Mouse (Mus musculus): ENCODE data around the gene Ptprg. TPM values are rescaled to one million over a fixed set of nuclear protein-coding genes. Genes with fewer than 3 reads are reported as not detected.
A peak's percentile ranks its signal among the peaks of the same experiment; 100 is the strongest.

Gene Ptprg
- polyA plus RNA-seq, 1 experiment from 2014 or later, result 15.2 TPM

DNA sequence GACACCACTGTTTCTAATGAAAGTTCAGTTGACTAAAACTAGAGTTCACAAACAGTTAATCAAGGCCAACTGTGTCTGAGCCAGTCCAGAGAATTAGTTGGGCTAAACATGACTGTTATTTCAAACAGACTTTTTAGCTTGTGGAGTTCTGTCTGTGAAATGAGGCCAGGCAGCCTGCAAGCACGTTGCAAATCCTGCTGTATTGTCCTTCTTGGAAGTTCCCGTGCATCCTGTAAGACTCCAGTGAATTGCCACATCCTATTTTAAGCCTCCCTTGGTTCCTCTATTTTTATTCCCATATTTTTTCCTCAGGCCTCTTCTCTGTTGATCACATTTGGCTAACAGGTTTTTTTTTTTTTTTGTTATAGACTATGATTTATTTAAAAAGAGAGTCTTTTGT is 652.8 kb downstream of the Ptprg start:
- no peak for ATAC-seq (replicated peaks; ENCODE audit: insufficient number of reproducible peaks, low FRiP score, low TSS enrichment)
- Histone ChIP-seq H3K27ac (ENCODE audit: low read depth, low read length) (no peak overlapping the region), H3K9ac (ENCODE audit: low read depth, low read length) (no peak overlapping the region), H3K4me2 (no peak overlapping the region), H3K36me3 (ENCODE audit: control insufficient read depth, insufficient read depth, low read length) (no peaks in the 10 kb centered on the region), H3K4me1 (ENCODE audit: control insufficient read depth, insufficient read depth, low read length) (no peaks in the 10 kb centered on the region), H3K4me3 (ENCODE audit: low read depth, low read length) (no peak overlapping the region), H3K9me3 (replicated peaks; ENCODE audit: control insufficient read depth, low read length) (no peaks in the 10 kb centered on the region), H3K27me3 (ENCODE audit: control insufficient read depth, insufficient read depth, low read length) (no peaks in the 10 kb centered on the region)
- WGBS (ENCODE audit: insufficient replicate concordance), result 56% methylated on average over 2 of the region's 2 CpGs

DNA sequence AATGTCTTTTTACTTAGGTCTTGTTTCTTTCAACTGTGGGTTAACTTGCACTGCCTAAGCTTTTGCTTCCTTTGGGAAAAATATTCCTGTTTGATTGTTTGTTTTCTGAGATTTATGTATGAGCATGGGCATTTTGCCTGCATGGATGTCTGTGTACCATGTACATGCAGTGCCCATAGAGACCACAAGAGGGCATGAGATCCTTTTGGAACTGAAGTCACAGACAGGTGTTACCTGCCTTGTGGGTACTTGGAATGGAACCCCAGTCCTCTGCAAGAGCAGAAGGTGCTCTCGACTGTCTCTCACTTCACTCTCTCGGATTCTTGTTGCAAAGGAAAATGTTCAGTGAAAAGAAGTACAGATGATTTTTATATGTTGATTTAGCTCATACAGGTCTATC is 655.2 kb downstream of the Ptprg start:
- ATAC-seq (replicated peaks; ENCODE audit: insufficient number of reproducible peaks, low FRiP score, low TSS enrichment), result no peak

DNA sequence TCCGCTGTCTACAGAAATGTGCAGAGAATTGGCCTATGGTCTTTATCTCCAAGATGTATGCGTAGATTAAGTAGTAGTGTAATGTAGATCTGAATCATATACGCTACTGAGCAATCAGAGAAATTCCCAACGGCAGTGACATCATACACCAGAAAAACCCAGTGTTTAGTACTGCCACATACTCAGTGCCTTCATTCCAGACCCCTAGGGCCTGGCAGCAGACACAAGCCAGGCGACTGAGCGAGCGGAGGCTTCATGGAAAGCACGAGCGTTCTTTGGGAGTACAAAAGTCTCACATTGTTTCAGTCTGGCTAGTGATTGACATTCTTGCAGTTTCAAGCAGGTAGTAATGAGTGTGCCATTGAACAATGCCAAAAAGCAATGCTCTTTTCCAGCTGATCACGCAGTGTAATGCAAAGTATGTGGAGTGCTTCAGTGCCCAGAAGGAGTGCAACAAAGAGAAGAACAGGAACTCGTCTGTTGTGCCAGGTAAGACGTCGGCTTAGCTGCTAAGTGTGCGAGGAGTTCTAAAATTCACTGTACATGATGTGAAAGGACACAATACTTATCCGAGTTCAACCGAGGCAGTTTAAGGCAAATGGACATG is 665.3 kb downstream of the Ptprg start:
- no peak overlapping the region for H3K4me3 ChIP-seq (ENCODE audit: low read depth, low read length)
- no peaks in the 10 kb centered on the region for H3K4me1 ChIP-seq (ENCODE audit: control insufficient read depth, insufficient read depth, low read length)
- WGBS (ENCODE audit: insufficient replicate concordance), result 81% methylated on average over 16 of the region's 16 CpGs
- no peak overlapping the region for H3K9ac ChIP-seq (ENCODE audit: low read depth, low read length)
- ATAC-seq (replicated peaks; ENCODE audit: insufficient number of reproducible peaks, low FRiP score, low TSS enrichment), result no peak
- no peak overlapping the region for H3K27ac ChIP-seq (ENCODE audit: low read depth, low read length)
- H3K4me2 ChIP-seq, result no peak overlapping the region
- no peaks in the 10 kb centered on the region for H3K27me3 ChIP-seq (ENCODE audit: control insufficient read depth, insufficient read depth, low read length)
- H3K9me3 ChIP-seq (replicated peaks; ENCODE audit: control insufficient read depth, low read length), result no peaks in the 10 kb centered on the region
- H3K36me3 ChIP-seq (ENCODE audit: control insufficient read depth, insufficient read depth, low read length), result peaks cover 4% of the 10 kb centered on the region; the same call in 1 of the 2 replicates

More for the DNA sequence above, 655.2 kb downstream of the Ptprg start:
- H3K27me3 ChIP-seq (ENCODE audit: control insufficient read depth, insufficient read depth, low read length), result no peaks in the 10 kb centered on the region
- 80% methylated on average over 2 of the region's 2 CpGs for WGBS (ENCODE audit: insufficient replicate concordance)
- no peak overlapping the region for H3K9ac ChIP-seq (ENCODE audit: low read depth, low read length)
- no peak overlapping the region for H3K27ac ChIP-seq (ENCODE audit: low read depth, low read length)
- no peaks in the 10 kb centered on the region for H3K36me3 ChIP-seq (ENCODE audit: control insufficient read depth, insufficient read depth, low read length)
- H3K4me3 ChIP-seq (ENCODE audit: low read depth, low read length), result no peak overlapping the region
- no peak overlapping the region for H3K4me2 ChIP-seq
- H3K4me1 ChIP-seq (ENCODE audit: control insufficient read depth, insufficient read depth, low read length), result no peaks in the 10 kb centered on the region
- H3K9me3 ChIP-seq (replicated peaks; ENCODE audit: control insufficient read depth, low read length), result no peaks in the 10 kb centered on the region

DNA sequence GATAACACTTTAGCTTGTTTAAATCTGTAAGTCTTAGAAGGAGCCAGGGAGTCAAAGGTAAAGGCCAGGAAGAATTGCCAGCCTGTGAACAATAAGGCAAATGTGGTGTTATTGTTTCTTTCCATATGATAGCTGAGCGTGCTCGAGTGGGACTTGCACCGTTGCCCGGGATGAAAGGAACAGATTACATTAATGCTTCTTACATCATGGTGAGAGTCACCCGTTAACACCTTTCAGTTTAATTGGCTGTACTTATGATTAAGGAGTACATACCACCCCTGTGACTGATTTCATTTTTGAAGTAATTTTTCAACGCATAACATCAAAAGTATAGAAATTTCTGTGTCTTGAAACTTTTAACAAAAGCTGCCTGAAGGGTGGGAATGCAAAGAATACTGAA is 666.5 kb downstream of the Ptprg start:
- H3K9ac ChIP-seq (ENCODE audit: low read depth, low read length), result no peak overlapping the region
- H3K4me3 ChIP-seq (ENCODE audit: low read depth, low read length), result no peak overlapping the region
- no peak for ATAC-seq (replicated peaks; ENCODE audit: insufficient number of reproducible peaks, low FRiP score, low TSS enrichment)
- 67% methylated on average over 6 of the region's 6 CpGs for WGBS (ENCODE audit: insufficient replicate concordance)
- no peaks in the 10 kb centered on the region for H3K4me1 ChIP-seq (ENCODE audit: control insufficient read depth, insufficient read depth, low read length)
- H3K27ac ChIP-seq (ENCODE audit: low read depth, low read length), result no peak overlapping the region
- H3K9me3 ChIP-seq (replicated peaks; ENCODE audit: control insufficient read depth, low read length), result no peaks in the 10 kb centered on the region
- no peaks in the 10 kb centered on the region for H3K27me3 ChIP-seq (ENCODE audit: control insufficient read depth, insufficient read depth, low read length)
- peaks cover 4% of the 10 kb centered on the region; the same call in 1 of the 2 replicates for H3K36me3 ChIP-seq (ENCODE audit: control insufficient read depth, insufficient read depth, low read length)
- no peak overlapping the region for H3K4me2 ChIP-seq

DNA sequence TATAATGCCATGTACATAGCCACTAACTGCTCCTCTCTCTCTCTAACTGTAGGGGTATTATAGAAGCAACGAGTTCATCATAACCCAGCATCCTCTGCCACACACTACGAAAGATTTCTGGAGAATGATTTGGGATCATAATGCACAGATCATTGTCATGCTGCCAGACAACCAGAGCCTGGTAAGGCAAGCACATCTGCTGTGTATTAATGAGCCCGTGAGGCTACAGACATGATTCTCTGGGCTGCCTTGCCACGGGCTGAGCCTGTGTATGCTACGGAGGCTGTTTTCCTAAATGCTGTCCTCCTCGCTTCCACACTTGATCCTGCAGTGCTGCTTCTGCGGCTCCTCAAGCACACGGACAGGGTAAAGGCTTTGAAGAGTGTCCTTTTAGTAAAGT is 667.2 kb downstream of the Ptprg start:
- no peak overlapping the region for H3K4me2 ChIP-seq
- no peak overlapping the region for H3K9ac ChIP-seq (ENCODE audit: low read depth, low read length)
- ATAC-seq (replicated peaks; ENCODE audit: insufficient number of reproducible peaks, low FRiP score, low TSS enrichment), result no peak
- no peaks in the 10 kb centered on the region for H3K9me3 ChIP-seq (replicated peaks; ENCODE audit: control insufficient read depth, low read length)
- no peak overlapping the region for H3K4me3 ChIP-seq (ENCODE audit: low read depth, low read length)
- peaks cover 4% of the 10 kb centered on the region; the same call in 1 of the 2 replicates for H3K36me3 ChIP-seq (ENCODE audit: control insufficient read depth, insufficient read depth, low read length)
- no peaks in the 10 kb centered on the region for H3K27me3 ChIP-seq (ENCODE audit: control insufficient read depth, insufficient read depth, low read length)
- WGBS (ENCODE audit: insufficient replicate concordance), result 85% methylated on average over 8 of the region's 8 CpGs
- no peaks in the 10 kb centered on the region for H3K4me1 ChIP-seq (ENCODE audit: control insufficient read depth, insufficient read depth, low read length)
- H3K27ac ChIP-seq (ENCODE audit: low read depth, low read length), result no peak overlapping the region

DNA sequence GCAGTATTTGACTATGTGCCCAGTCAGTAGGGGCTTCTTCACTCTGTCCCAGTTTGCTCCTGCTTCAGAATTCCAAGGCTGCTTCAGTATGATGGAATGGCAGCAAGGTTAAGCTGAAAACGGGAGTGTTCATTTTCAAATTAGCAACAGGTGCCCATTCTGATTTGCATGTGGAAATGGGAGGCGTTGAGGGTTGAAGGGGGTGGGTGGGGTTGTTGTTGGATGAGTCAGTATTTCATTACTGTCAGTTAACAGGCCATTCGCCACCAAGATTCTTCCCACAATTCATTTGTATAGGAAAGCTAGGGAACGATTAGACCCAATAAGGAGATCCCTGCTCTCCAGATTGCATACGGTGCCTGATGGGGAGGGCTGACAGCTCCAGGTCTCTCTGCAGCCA is 668.2 kb downstream of the Ptprg start:
- 78% methylated on average over 5 of the region's 5 CpGs for WGBS (ENCODE audit: insufficient replicate concordance)
- H3K36me3 ChIP-seq (ENCODE audit: control insufficient read depth, insufficient read depth, low read length), result peaks cover 4% of the 10 kb centered on the region; the same call in 1 of the 2 replicates
- H3K4me3 ChIP-seq (ENCODE audit: low read depth, low read length), result no peak overlapping the region
- no peak overlapping the region for H3K9ac ChIP-seq (ENCODE audit: low read depth, low read length)
- ATAC-seq (replicated peaks; ENCODE audit: insufficient number of reproducible peaks, low FRiP score, low TSS enrichment), result no peak
- H3K27me3 ChIP-seq (ENCODE audit: control insufficient read depth, insufficient read depth, low read length), result no peaks in the 10 kb centered on the region
- H3K4me2 ChIP-seq, result no peak overlapping the region
- no peaks in the 10 kb centered on the region for H3K4me1 ChIP-seq (ENCODE audit: control insufficient read depth, insufficient read depth, low read length)
- H3K27ac ChIP-seq (ENCODE audit: low read depth, low read length), result no peak overlapping the region
- no peaks in the 10 kb centered on the region for H3K9me3 ChIP-seq (replicated peaks; ENCODE audit: control insufficient read depth, low read length)

DNA sequence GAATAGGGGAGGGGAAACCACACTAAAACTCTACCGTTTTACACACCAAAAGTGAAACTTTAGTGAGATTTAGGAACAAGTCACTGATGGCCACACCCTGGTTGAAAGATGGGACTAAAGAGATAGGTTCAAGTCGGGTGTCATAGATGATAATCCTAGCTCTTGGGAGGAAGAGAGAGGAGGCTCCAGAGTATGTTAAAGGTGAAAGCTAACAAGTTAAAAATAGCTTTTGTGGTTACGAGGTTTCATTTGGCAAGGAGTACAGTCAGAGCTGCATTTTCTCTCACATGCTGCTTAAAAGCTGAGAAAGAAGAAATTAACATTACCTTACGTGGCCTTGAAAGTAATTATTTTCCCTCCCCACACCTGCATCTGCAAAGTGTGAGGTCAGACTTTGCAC is 690.4 kb downstream of the Ptprg start:
- Histone ChIP-seq H3K27ac (ENCODE audit: low read depth, low read length) (no peak overlapping the region), H3K27me3 (ENCODE audit: control insufficient read depth, insufficient read depth, low read length) (no peaks in the 10 kb centered on the region), H3K9ac (ENCODE audit: low read depth, low read length) (no peak overlapping the region), H3K4me1 (ENCODE audit: control insufficient read depth, insufficient read depth, low read length) (no peaks in the 10 kb centered on the region), H3K4me3 (ENCODE audit: low read depth, low read length) (no peak overlapping the region), H3K4me2 (no peak overlapping the region), H3K36me3 (ENCODE audit: control insufficient read depth, insufficient read depth, low read length) (no peaks in the 10 kb centered on the region), H3K9me3 (replicated peaks; ENCODE audit: control insufficient read depth, low read length) (no peaks in the 10 kb centered on the region)
- ATAC-seq (replicated peaks; ENCODE audit: insufficient number of reproducible peaks, low FRiP score, low TSS enrichment), result no peak
- 60% methylated on average over 4 of the region's 4 CpGs for WGBS (ENCODE audit: insufficient replicate concordance)

DNA sequence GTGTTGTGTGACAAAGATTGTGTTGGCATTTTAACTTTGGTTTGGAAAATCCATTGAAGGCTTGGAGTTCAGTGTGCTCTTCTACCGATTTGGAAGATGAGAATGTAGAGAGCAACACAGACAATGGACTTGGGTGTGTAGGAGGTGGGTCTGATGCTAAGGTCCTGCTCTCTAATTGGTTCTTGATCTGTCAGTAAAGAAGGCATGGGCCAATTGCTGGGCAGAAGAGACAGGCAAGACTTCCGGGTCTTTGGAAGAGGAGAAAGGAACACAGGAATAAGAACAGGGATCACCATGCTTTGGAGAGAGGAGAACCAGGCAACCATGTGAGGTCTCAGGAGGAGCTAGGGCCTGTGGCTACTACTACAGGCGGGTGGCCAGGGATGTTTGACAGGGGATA is 722.7 kb downstream of the Ptprg start:
- H3K36me3 ChIP-seq (ENCODE audit: control insufficient read depth, insufficient read depth, low read length), result no peaks in the 10 kb centered on the region
- H3K9me3 ChIP-seq (replicated peaks; ENCODE audit: control insufficient read depth, low read length), result no peaks in the 10 kb centered on the region
- WGBS (ENCODE audit: insufficient replicate concordance), result 61% methylated on average over 3 of the region's 3 CpGs
- no peaks in the 10 kb centered on the region for H3K4me1 ChIP-seq (ENCODE audit: control insufficient read depth, insufficient read depth, low read length)
- H3K27me3 ChIP-seq (ENCODE audit: control insufficient read depth, insufficient read depth, low read length), result no peaks in the 10 kb centered on the region; the same call in 1 of the 2 replicates
- no peak overlapping the region for H3K4me2 ChIP-seq
- H3K9ac ChIP-seq (ENCODE audit: low read depth, low read length), result no peak overlapping the region
- no peak overlapping the region for H3K4me3 ChIP-seq (ENCODE audit: low read depth, low read length)
- ATAC-seq (replicated peaks; ENCODE audit: insufficient number of reproducible peaks, low FRiP score, low TSS enrichment), result no peak
- no peak overlapping the region for H3K27ac ChIP-seq (ENCODE audit: low read depth, low read length)

DNA sequence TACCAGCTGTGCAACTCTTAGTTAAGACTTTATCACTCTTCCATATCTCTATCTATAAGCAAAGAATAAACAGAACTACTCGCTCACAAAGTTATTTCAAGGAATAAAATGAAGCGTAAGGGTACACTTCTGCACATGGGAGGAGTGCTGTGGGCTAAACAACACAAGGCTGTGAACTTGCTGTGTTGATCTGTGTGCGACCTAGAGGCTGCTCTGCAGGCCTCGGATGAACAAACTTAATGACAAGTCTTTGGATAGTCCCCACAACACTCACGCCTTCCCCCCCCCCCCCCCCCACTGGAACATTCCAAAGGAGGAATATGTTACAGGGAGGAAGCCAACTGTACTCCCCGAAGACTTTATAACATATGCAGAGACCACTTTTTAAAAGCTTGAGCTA is 730.3 kb downstream of the Ptprg start, which contains the start of gene Gm49355:
Gene Gm49355, plus strand, starts transcription at position 336 of the 400 bp plus-strand sequence.
- no peak for ATAC-seq (replicated peaks; ENCODE audit: insufficient number of reproducible peaks, low FRiP score, low TSS enrichment)
- Histone ChIP-seq H3K9ac (ENCODE audit: low read depth, low read length) (peak within 1 kb of the TSS; percentile 86), H3K27me3 (ENCODE audit: control insufficient read depth, insufficient read depth, low read length) (no peaks in the 10 kb centered on the region; the same call in 1 of the 2 replicates), H3K9me3 (replicated peaks; ENCODE audit: control insufficient read depth, low read length) (no peaks in the 10 kb centered on the region), H3K4me2 (peak within 1 kb of the TSS; percentile 75), H3K27ac (ENCODE audit: low read depth, low read length) (peak within 1 kb of the TSS; percentile 94), H3K4me1 (ENCODE audit: control insufficient read depth, insufficient read depth, low read length) (no peaks in the 10 kb centered on the region), H3K4me3 (ENCODE audit: low read depth, low read length) (peak within 1 kb of the TSS; percentile 72), H3K36me3 (ENCODE audit: control insufficient read depth, insufficient read depth, low read length) (no peaks in the 10 kb centered on the region)
- WGBS (ENCODE audit: insufficient replicate concordance), result 80% methylated on average over 6 of the region's 6 CpGs
